Mouse (Mus musculus): ENCODE results near the gene Slc9a8. TPM values are rescaled to one million over a fixed set of nuclear protein-coding genes. Genes with fewer than 3 reads are reported as not detected.

Slc9a8 gene
- polyA plus RNA-seq, 1 experiment from 2014 or later = 21.8 TPM

- Histone ChIP-seq H3K9ac (ENCODE audit: low read depth, low read length) (no peak overlapping the region), H3K36me3 (ENCODE audit: control insufficient read depth, insufficient read depth, low read length) (no peaks in the 10 kb centered on the region), H3K4me1 (replicated peaks; ENCODE audit: control insufficient read depth, insufficient read depth, low read length) (no peaks in the 10 kb centered on the region), H3K9me3 (ENCODE audit: control insufficient read depth, low read length) (no peaks in the 10 kb centered on the region), H3K27ac (ENCODE audit: low read depth, low read length) (no peak overlapping the region), H3K4me3 (ENCODE audit: low read depth, low read length) (no peak overlapping the region), H3K4me2 (replicated peaks; ENCODE audit: low read depth, low read length) (no peak overlapping the region), H3K27me3 (ENCODE audit: control insufficient read depth, insufficient read depth, low read length) (no peaks in the 10 kb centered on the region)
- WGBS = 84% methylated on average over 5 of the region's 5 CpGs
- ATAC-seq (ENCODE audit: low FRiP score) (no peak), DNase-seq (ENCODE audit: low spot score) (peak; percentile 54)
Measured at GRCm38 (mm10) chr2:167497272-167497671, 75.8 kb downstream of the Slc9a8 start.

DNA sequence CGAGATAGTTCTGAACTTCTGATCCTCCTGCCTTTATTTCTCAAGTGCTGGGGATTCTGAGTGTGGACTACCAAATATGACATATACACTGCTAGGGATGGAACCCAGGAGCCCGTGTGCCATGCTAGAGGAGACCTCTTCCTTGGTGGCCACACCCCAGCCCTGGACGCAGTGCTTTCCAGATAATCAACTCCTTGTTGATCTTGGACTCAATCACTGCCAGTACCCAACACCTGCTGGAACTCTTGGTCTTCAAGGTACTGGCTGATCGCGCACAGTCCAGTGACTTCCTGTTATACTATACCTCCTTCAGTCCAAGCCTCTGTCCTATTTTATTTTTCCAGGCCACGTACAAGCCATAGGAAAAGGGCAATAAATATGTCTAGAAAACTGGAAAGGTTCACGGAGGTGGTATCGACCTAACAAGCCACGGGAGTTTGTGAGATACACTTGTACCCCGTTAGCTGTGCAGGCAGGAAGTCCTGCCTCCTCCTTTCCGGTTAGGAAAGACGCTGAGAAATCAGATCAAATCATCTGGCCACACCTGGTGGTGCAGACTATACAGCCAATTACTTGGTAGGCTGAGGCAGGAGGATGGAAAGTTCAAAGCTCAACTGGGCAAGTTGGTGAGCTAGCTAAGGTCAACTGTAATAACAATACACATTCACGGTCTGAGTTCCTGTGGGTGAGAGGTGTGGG, 81.2 kb downstream of the Slc9a8 start:
- peak overlapping the region; percentile 81 for H3K4me2 ChIP-seq (replicated peaks; ENCODE audit: low read depth, low read length)
- peaks cover 4% of the 10 kb centered on the region; the same call in 1 of the 2 replicates for H3K36me3 ChIP-seq (ENCODE audit: control insufficient read depth, insufficient read depth, low read length)
- no peak overlapping the region for H3K27ac ChIP-seq (ENCODE audit: low read depth, low read length)
- no peak for DNase-seq (ENCODE audit: low spot score)
- H3K4me3 ChIP-seq (ENCODE audit: low read depth, low read length) = peak overlapping the region; percentile 98
- H3K4me1 ChIP-seq (replicated peaks; ENCODE audit: control insufficient read depth, insufficient read depth, low read length) = peaks cover 6% of the 10 kb centered on the region; the same call in 1 of the 2 replicates
- no peak; the same call in none of the 2 replicates for ATAC-seq (ENCODE audit: low FRiP score)
- no peaks in the 10 kb centered on the region for H3K9me3 ChIP-seq (ENCODE audit: control insufficient read depth, low read length)
- no peak overlapping the region for H3K9ac ChIP-seq (ENCODE audit: low read depth, low read length)
- WGBS = 54% methylated on average over 13 of the region's 13 CpGs
- H3K27me3 ChIP-seq (ENCODE audit: control insufficient read depth, insufficient read depth, low read length) = no peaks in the 10 kb centered on the region

DNA sequence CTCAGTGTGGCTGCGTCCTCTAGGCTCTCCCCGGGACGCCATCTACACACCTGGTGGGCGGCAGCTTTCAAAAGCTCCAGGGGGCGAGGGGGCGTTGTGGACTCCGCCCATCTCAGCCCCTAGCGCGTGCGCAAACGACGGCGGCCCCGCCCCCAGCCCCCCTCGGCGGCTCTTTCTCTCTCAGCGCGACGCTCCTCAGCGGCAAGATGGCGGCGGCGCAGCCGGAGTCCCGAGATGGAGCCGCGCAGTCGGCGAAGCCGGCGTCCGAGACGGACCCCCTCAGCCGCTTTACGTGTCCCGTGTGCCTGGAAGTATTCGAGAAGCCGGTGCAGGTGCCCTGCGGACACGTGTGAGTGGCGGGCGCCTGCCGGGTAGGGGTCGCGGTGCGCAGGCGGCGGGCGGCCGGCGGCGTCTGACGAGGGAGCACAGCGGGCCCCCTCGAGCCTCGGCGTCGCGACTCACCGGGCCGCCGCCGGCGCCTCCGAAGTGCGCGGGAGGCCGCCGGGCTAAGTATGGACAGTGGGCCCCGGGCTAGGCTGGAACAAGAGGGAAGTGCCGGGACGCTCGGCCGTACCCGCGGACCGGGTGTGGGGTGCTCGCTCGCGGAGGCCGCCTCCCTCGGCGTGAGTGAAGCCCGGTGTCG, 81.9 kb downstream of the Slc9a8 start:
- ATAC-seq (ENCODE audit: low FRiP score) (peak; percentile 83), DNase-seq (ENCODE audit: low spot score) (peak; percentile 93)
- Histone ChIP-seq H3K27ac (ENCODE audit: low read depth, low read length) (peak overlapping the region; percentile 78), H3K4me2 (replicated peaks; ENCODE audit: low read depth, low read length) (peak overlapping the region; percentile 81), H3K4me1 (replicated peaks; ENCODE audit: control insufficient read depth, insufficient read depth, low read length) (peaks cover 6% of the 10 kb centered on the region; the same call in 1 of the 2 replicates), H3K4me3 (ENCODE audit: low read depth, low read length) (peak overlapping the region; percentile 98), H3K36me3 (ENCODE audit: control insufficient read depth, insufficient read depth, low read length) (peaks cover 7% of the 10 kb centered on the region; the same call in 1 of the 2 replicates), H3K9me3 (ENCODE audit: control insufficient read depth, low read length) (no peaks in the 10 kb centered on the region), H3K27me3 (ENCODE audit: control insufficient read depth, insufficient read depth, low read length) (no peaks in the 10 kb centered on the region), H3K9ac (ENCODE audit: low read depth, low read length) (peak overlapping the region; percentile 95)
- WGBS = under 1% methylated on average over 68 of the region's 85 CpGs

DNA sequence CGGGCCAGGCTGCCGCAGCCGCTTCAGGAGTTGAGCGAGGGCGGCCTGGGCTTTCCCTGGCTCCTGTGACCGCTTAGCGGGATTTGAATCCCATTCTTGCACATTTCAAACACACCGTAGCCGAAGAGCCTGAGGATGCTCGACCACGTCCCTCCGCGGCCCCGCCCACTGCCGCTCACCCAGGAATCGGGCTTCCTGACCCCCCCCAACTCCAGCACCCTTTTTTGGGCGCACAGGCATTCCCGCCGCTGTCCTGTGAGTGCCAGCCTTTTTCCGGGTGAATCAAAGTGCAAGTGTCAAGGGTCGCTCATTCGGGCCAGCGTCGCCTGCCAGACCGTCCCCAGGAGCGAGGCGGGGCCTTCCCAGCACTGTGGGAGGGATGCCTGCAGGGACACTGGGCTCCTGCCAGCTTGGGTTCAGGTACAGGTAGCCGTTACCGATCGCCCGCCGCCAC, 82.4 kb downstream of the Slc9a8 start:
- H3K36me3 ChIP-seq (ENCODE audit: control insufficient read depth, insufficient read depth, low read length) = peaks cover 7% of the 10 kb centered on the region
- H3K4me2 ChIP-seq (replicated peaks; ENCODE audit: low read depth, low read length) = peak overlapping the region; percentile 81
- ATAC-seq (ENCODE audit: low FRiP score) (peak; percentile 39), DNase-seq (ENCODE audit: low spot score) (peak; percentile 57)
- WGBS = 2% methylated on average over 27 of the region's 32 CpGs
- H3K4me1 ChIP-seq (replicated peaks; ENCODE audit: control insufficient read depth, insufficient read depth, low read length) = peaks cover 6% of the 10 kb centered on the region; the same call in 1 of the 2 replicates
- no peaks in the 10 kb centered on the region for H3K9me3 ChIP-seq (ENCODE audit: control insufficient read depth, low read length)
- H3K4me3 ChIP-seq (ENCODE audit: low read depth, low read length) = peak overlapping the region; percentile 98
- peak overlapping the region; percentile 95 for H3K9ac ChIP-seq (ENCODE audit: low read depth, low read length)
- peak overlapping the region; percentile 78 for H3K27ac ChIP-seq (ENCODE audit: low read depth, low read length)
- no peaks in the 10 kb centered on the region for H3K27me3 ChIP-seq (ENCODE audit: control insufficient read depth, insufficient read depth, low read length)

- Histone ChIP-seq H3K9me3 (ENCODE audit: control insufficient read depth, low read length) (no peaks in the 10 kb centered on the region), H3K27ac (ENCODE audit: low read depth, low read length) (no peak overlapping the region; the same call in 1 of the 2 replicates), H3K4me1 (replicated peaks; ENCODE audit: control insufficient read depth, insufficient read depth, low read length) (peaks cover 6% of the 10 kb centered on the region; the same call in 1 of the 2 replicates), H3K9ac (ENCODE audit: low read depth, low read length) (no peak overlapping the region), H3K4me2 (replicated peaks; ENCODE audit: low read depth, low read length) (peak overlapping the region; percentile 81; the same call in 1 of the 2 replicates), H3K27me3 (ENCODE audit: control insufficient read depth, insufficient read depth, low read length) (no peaks in the 10 kb centered on the region), H3K36me3 (ENCODE audit: control insufficient read depth, insufficient read depth, low read length) (peaks cover 7% of the 10 kb centered on the region), H3K4me3 (ENCODE audit: low read depth, low read length) (no peak overlapping the region)
- ATAC-seq (ENCODE audit: low FRiP score) = no peak
- 92% methylated on average over 3 of the region's 3 CpGs for WGBS
- DNase-seq (ENCODE audit: low spot score) = no peak
Measured at GRCm38 (mm10) chr2:167505127-167505526, 83.6 kb downstream of the Slc9a8 start.

DNA sequence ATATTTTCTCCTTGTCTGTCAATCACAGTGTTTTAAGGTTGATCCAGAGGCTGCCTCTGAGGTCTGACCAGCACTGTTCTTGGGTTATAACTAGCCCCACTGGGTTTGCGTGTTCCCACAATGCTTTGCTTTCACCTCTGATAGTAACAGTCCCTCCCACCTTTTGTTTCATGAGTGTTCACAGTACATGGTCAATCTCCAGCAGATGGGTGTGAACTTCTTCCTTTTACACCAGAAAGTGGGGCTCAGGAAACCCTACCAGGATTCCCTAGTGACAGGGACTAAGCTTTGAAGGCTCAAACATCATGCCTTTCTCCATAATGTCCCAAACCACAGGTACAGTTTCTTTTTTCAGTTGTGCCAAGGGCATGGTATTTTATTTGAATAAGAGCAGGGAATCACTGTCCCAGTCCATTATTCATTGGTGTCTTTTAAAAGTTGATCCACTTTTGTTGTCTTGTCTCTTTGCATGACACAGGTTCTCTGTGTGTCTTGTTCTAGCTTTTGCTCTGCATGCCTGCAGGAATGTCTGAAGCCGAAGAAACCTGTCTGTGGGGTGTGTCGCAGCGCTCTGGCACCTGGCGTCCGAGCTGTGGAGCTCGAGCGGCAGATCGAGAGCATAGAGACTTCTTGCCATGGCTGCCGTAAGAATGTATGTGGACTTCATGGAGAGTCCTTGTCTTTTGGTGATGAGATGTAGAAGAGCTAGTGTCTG, 85.2 kb downstream of the Slc9a8 start:
- ATAC-seq (ENCODE audit: low FRiP score) (no peak), DNase-seq (ENCODE audit: low spot score) (no peak)
- 95% methylated on average over 10 of the region's 10 CpGs for WGBS
- Histone ChIP-seq H3K9me3 (ENCODE audit: control insufficient read depth, low read length) (no peaks in the 10 kb centered on the region), H3K27me3 (ENCODE audit: control insufficient read depth, insufficient read depth, low read length) (no peaks in the 10 kb centered on the region), H3K4me3 (ENCODE audit: low read depth, low read length) (no peak overlapping the region), H3K36me3 (ENCODE audit: control insufficient read depth, insufficient read depth, low read length) (peaks cover 7% of the 10 kb centered on the region), H3K27ac (ENCODE audit: low read depth, low read length) (no peak overlapping the region), H3K4me2 (replicated peaks; ENCODE audit: low read depth, low read length) (no peak overlapping the region), H3K9ac (ENCODE audit: low read depth, low read length) (no peak overlapping the region), H3K4me1 (replicated peaks; ENCODE audit: control insufficient read depth, insufficient read depth, low read length) (peaks cover 6% of the 10 kb centered on the region; the same call in 1 of the 2 replicates)

GRCm38 (mm10) chr2:167507719-167508385, 86.3 kb downstream of the Slc9a8 start:
- WGBS = 96% methylated on average over 3 of the region's 3 CpGs
- Histone ChIP-seq H3K4me3 (ENCODE audit: low read depth, low read length) (no peak overlapping the region), H3K9me3 (ENCODE audit: control insufficient read depth, low read length) (no peaks in the 10 kb centered on the region), H3K36me3 (ENCODE audit: control insufficient read depth, insufficient read depth, low read length) (peaks cover 11% of the 10 kb centered on the region), H3K4me1 (replicated peaks; ENCODE audit: control insufficient read depth, insufficient read depth, low read length) (peaks cover 6% of the 10 kb centered on the region; the same call in 1 of the 2 replicates), H3K4me2 (replicated peaks; ENCODE audit: low read depth, low read length) (no peak overlapping the region), H3K27me3 (ENCODE audit: control insufficient read depth, insufficient read depth, low read length) (no peaks in the 10 kb centered on the region), H3K9ac (ENCODE audit: low read depth, low read length) (no peak overlapping the region), H3K27ac (ENCODE audit: low read depth, low read length) (no peak overlapping the region)
- ATAC-seq (ENCODE audit: low FRiP score) = no peak
- no peak for DNase-seq (ENCODE audit: low spot score)

DNA sequence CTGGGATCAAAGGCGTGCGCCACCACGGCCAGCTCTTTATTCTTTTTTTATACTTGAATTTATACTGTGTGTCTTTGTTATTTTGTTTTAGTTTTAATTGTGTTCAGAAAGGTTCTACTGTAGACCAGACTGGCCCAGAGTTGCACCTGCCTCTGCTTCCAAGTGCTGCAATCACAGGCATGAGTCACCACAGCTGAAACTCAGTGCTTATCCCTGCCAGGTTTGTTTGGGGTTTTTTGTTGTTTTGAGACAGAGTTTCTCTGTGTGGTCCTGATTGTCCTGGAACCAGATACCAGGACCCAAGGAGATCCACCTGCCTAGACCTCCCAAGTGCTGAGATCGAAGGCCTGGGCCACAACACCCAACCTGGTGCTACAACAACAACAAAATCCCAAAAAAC, 87.1 kb downstream of the Slc9a8 start:
- H3K27me3 ChIP-seq (ENCODE audit: control insufficient read depth, insufficient read depth, low read length) = no peaks in the 10 kb centered on the region
- DNase-seq (ENCODE audit: low spot score) (no peak), ATAC-seq (ENCODE audit: low FRiP score) (no peak)
- H3K9ac ChIP-seq (ENCODE audit: low read depth, low read length) = no peak overlapping the region
- H3K36me3 ChIP-seq (ENCODE audit: control insufficient read depth, insufficient read depth, low read length) = peaks cover 13% of the 10 kb centered on the region
- no peak overlapping the region for H3K4me3 ChIP-seq (ENCODE audit: low read depth, low read length)
- WGBS = 95% methylated on average over 4 of the region's 4 CpGs
- peaks cover 6% of the 10 kb centered on the region; the same call in 1 of the 2 replicates for H3K4me1 ChIP-seq (replicated peaks; ENCODE audit: control insufficient read depth, insufficient read depth, low read length)
- no peaks in the 10 kb centered on the region for H3K9me3 ChIP-seq (ENCODE audit: control insufficient read depth, low read length)
- H3K27ac ChIP-seq (ENCODE audit: low read depth, low read length) = no peak overlapping the region
- no peak overlapping the region for H3K4me2 ChIP-seq (replicated peaks; ENCODE audit: low read depth, low read length)
